Mouse (Mus musculus) intestine, postnatal 0 days (tissue): ENCODE data around the gene Smad6. TPM values are rescaled to one million over a fixed set of nuclear protein-coding genes. Genes with fewer than 3 reads are reported as not detected.
A peak's percentile ranks its signal among the peaks of the same experiment; 100 is the strongest.

Experiments
- ATAC-seq: fragments of 200-750 bp; cut with Nextera tagmentation; 2 replicates; pipeline ENCODE4 v1.8.0; 2017; ENCODE audit warnings: mild to moderate bottlenecking, moderate TSS enrichment, moderate library complexity
- H3K27ac ChIP-seq: fragments of 300-500 bp; sonication (generic); 2 replicates; pipeline ENCODE4 v1.5.1; 2014; ENCODE audit warnings: mild to moderate bottlenecking, low read depth, low read length, moderate library complexity
- H3K27me3 ChIP-seq: fragments of 300-500 bp; sonication (generic); replicated peaks from 2 replicates; pipeline ENCODE4 v1.6.1; 2014; ENCODE audit warnings: low read length, mixed read lengths; ENCODE audit not compliant: control insufficient read depth, insufficient read depth
- H3K36me3 ChIP-seq: fragments of 300-500 bp; sonication (generic); 2 replicates; pipeline ENCODE4 v1.6.1; 2014; ENCODE audit warnings: mild to moderate bottlenecking, moderate library complexity; ENCODE audit not compliant: control insufficient read depth, insufficient read depth
- H3K4me1 ChIP-seq: fragments of 300-500 bp; sonication (generic); replicated peaks from 2 replicates; pipeline ENCODE4 v1.6.1; 2014; ENCODE audit warnings: antibody characterized with exemption, low read length, mixed read lengths; ENCODE audit not compliant: control insufficient read depth, insufficient read depth
- H3K4me2 ChIP-seq: fragments of 300-500 bp; sonication (generic); replicated peaks from 2 replicates; pipeline ENCODE4 v1.6.1; 2014; ENCODE audit warnings: low read depth, mild to moderate bottlenecking, moderate library complexity
- H3K4me3 ChIP-seq: fragments of 300-500 bp; sonication (generic); 2 replicates; pipeline ENCODE4 v1.5.1; 2014; ENCODE audit warnings: low read depth, low read length
- H3K9ac ChIP-seq: fragments of 300-500 bp; sonication (generic); 2 replicates; pipeline ENCODE4 v1.6.1; 2014; ENCODE audit warnings: mild to moderate bottlenecking, low read depth, low read length
- H3K9me3 ChIP-seq: fragments of 300-500 bp; sonication (generic); 2 replicates; pipeline ENCODE4 v1.6.1; 2016; ENCODE audit warnings: mixed run types; ENCODE audit not compliant: control insufficient read depth
- CTCF ChIP-seq: sonication (generic); IDR thresholded peaks from 2 replicates; pipeline ENCODE4 v1.5.1; 2016; ENCODE audit warnings: low read depth, mild to moderate bottlenecking, control low read depth, antibody characterized with exemption, moderate library complexity
- WGBS: fragments of 180-500 bp; shearing (Covaris S2); extraction: QIAGEN DNeasy Blood & Tissue Kit; methylation state at CpG from one replicate; pipeline ENCODE4 v1.1.7; 2014; 5-methylcytosine and 5-hydroxymethylcytosine counted together
- polyA plus RNA-seq: library from polyadenylated mRNA; unstranded; fragments of >200 nt; fragmentation: Nextera tagmentation; extraction: Ambion mirVana; gene quantifications from 2 replicates; pipeline ENCODE4 v1.2.1, GENCODE M21; 2015

Gene Smad6
- polyA plus RNA-seq, 1 experiment from 2014 or later: 6.1 TPM

- H3K4me2 ChIP-seq: no peak overlapping the region
- no peaks in the 10 kb centered on the region for H3K27me3 ChIP-seq
- no peak overlapping the region for H3K4me3 ChIP-seq
- no peak overlapping the region for H3K9ac ChIP-seq
- TF ChIP-seq CTCF: no peak
- ATAC-seq: no peak
- no peak overlapping the region for H3K27ac ChIP-seq
- peaks cover 4% of the 10 kb centered on the region; the same call in 1 of the 2 replicates for H3K36me3 ChIP-seq
- H3K9me3 ChIP-seq: no peaks in the 10 kb centered on the region
- peaks cover 14% of the 10 kb centered on the region; the same call in 1 of the 2 replicates for H3K4me1 ChIP-seq
- WGBS: 52% methylated on average over 11 of the region's 11 CpGs
These were observed 45.9 kb downstream of the Smad6 start for GRCm38 (mm10) chr9:63975996-63976395.

GRCm38 (mm10) chr9:63974258-63975023, 47.4 kb downstream of the Smad6 start:
- Histone ChIP-seq H3K36me3 (peaks cover 4% of the 10 kb centered on the region; the same call in 1 of the 2 replicates), H3K9ac (no peak overlapping the region), H3K27ac (no peak overlapping the region), H3K27me3 (no peaks in the 10 kb centered on the region), H3K4me1 (peaks cover 9% of the 10 kb centered on the region; the same call in 1 of the 2 replicates), H3K4me3 (no peak overlapping the region), H3K9me3 (no peaks in the 10 kb centered on the region), H3K4me2 (no peak overlapping the region)
- ATAC-seq: no peak
- no peak for TF ChIP-seq CTCF
- WGBS: 56% methylated on average over 13 of the region's 13 CpGs

- Histone ChIP-seq H3K9me3 (no peaks in the 10 kb centered on the region), H3K4me2 (no peak overlapping the region), H3K36me3 (peaks cover 2% of the 10 kb centered on the region; the same call in 1 of the 2 replicates), H3K27ac (no peak overlapping the region), H3K4me3 (no peak overlapping the region), H3K9ac (no peak overlapping the region), H3K27me3 (no peaks in the 10 kb centered on the region), H3K4me1 (0 out of 2 replicates have a peak, but pooled peaks cover 6% of the 10 kb centered on the region)
- ATAC-seq: no peak
- 59% methylated on average over 14 of the region's 14 CpGs for WGBS
- no peak for TF ChIP-seq CTCF
These were observed 48.1 kb downstream of the Smad6 start for GRCm38 (mm10) chr9:63973662-63974190.

GRCm38 (mm10) chr9:63972576-63973290, 49.1 kb downstream of the Smad6 start:
- Histone ChIP-seq H3K27ac (no peak overlapping the region), H3K36me3 (no peaks in the 10 kb centered on the region), H3K27me3 (no peaks in the 10 kb centered on the region), H3K9ac (no peak overlapping the region), H3K4me3 (no peak overlapping the region), H3K4me1 (0 out of 2 replicates have a peak, but pooled peaks cover 11% of the 10 kb centered on the region), H3K9me3 (no peaks in the 10 kb centered on the region), H3K4me2 (no peak overlapping the region)
- 94% methylated on average over 11 of the region's 11 CpGs for WGBS
- no peak for TF ChIP-seq CTCF
- ATAC-seq: no peak

- 0 out of 2 replicates have a peak, but pooled peaks cover 11% of the 10 kb centered on the region for H3K4me1 ChIP-seq
These were observed 50.3 kb downstream of the Smad6 start for GRCm38 (mm10) chr9:63971557-63971956.

GRCm38 (mm10) chr9:63970836-63971235, 51.0 kb downstream of the Smad6 start:
- no peak overlapping the region for H3K9ac ChIP-seq
- WGBS: 36% methylated on average over 6 of the region's 6 CpGs
- TF ChIP-seq CTCF: no peak
- no peak overlapping the region for H3K4me3 ChIP-seq
- no peaks in the 10 kb centered on the region for H3K9me3 ChIP-seq
- H3K4me2 ChIP-seq: no peak overlapping the region
- no peaks in the 10 kb centered on the region for H3K36me3 ChIP-seq
- peak overlapping the region; percentile 46; the same call in 1 of the 2 replicates for H3K27ac ChIP-seq
- ATAC-seq: peak; percentile 34; the same call in 1 of the 2 replicates
- H3K27me3 ChIP-seq: no peaks in the 10 kb centered on the region
- H3K4me1 ChIP-seq: 0 out of 2 replicates have a peak, but pooled peaks cover 11% of the 10 kb centered on the region

More at GRCm38 (mm10) chr9:63971557-63971956, 50.3 kb downstream of the Smad6 start:
- Histone ChIP-seq H3K4me3 (no peak overlapping the region), H3K27ac (no peak overlapping the region), H3K4me2 (no peak overlapping the region), H3K9me3 (no peaks in the 10 kb centered on the region), H3K9ac (no peak overlapping the region), H3K27me3 (no peaks in the 10 kb centered on the region), H3K36me3 (no peaks in the 10 kb centered on the region)
- no peak for ATAC-seq
- WGBS: 24% methylated on average over 4 of the region's 4 CpGs
- no peak for TF ChIP-seq CTCF
